Mouse (Mus musculus) heart, embryonic 12.5 days (tissue): ENCODE results near the gene Cntln. TPM values are rescaled to one million over a fixed set of nuclear protein-coding genes. Genes with fewer than 3 reads are reported as not detected.

Experiments used
- ATAC-seq: fragments of 200-750 bp; cut with Nextera tagmentation; 2 replicates; pipeline ENCODE4 v1.8.0; 2017; ENCODE audit warnings: moderate TSS enrichment, moderate library complexity; ENCODE audit not compliant: insufficient number of reproducible peaks, low FRiP score
- H3K27ac ChIP-seq: fragments of 300-500 bp; sonication (generic); 2 replicates; pipeline ENCODE4 v1.5.1; 2016; ENCODE audit warnings: mild to moderate bottlenecking, moderate library complexity; ENCODE audit not compliant: poor library complexity, severe bottlenecking
- H3K27me3 ChIP-seq: fragments of 300-500 bp; sonication (generic); replicated peaks from 2 replicates; pipeline ENCODE4 v1.6.1; 2016; ENCODE audit warnings: mild to moderate bottlenecking, moderate library complexity
- H3K36me3 ChIP-seq: fragments of 300-500 bp; sonication (generic); 2 replicates; pipeline ENCODE4 v1.6.1; 2016; ENCODE audit warnings: mild to moderate bottlenecking, moderate library complexity
- H3K4me1 ChIP-seq: fragments of 300-500 bp; sonication (generic); replicated peaks from 2 replicates; pipeline ENCODE4 v1.6.1; 2016; ENCODE audit warnings: mild to moderate bottlenecking
- H3K4me2 ChIP-seq: fragments of 300-500 bp; sonication (generic); 2 replicates; pipeline ENCODE4 v1.6.1; 2016; ENCODE audit warnings: mild to moderate bottlenecking, moderate library complexity
- H3K4me3 ChIP-seq: fragments of 300-500 bp; sonication (generic); 2 replicates; pipeline ENCODE4 v1.5.1; 2016; ENCODE audit warnings: mild to moderate bottlenecking
- H3K9ac ChIP-seq: fragments of 300-500 bp; sonication (generic); 2 replicates; pipeline ENCODE4 v1.6.1; 2016; ENCODE audit warnings: mild to moderate bottlenecking, moderate library complexity
- H3K9me3 ChIP-seq: fragments of 300-500 bp; sonication (generic); replicated peaks from 2 replicates; pipeline ENCODE4 v1.6.1; 2016; ENCODE audit warnings: mild to moderate bottlenecking, moderate library complexity
- WGBS: fragments of 180-500 bp; shearing (Covaris S2); methylation state at CpG from one replicate; pipeline ENCODE4 v1.1.7; 2016; 5-methylcytosine and 5-hydroxymethylcytosine counted together
- polyA plus RNA-seq: library from polyadenylated mRNA; unstranded; fragments of >200 nt; fragmentation: Nextera tagmentation; extraction: Ambion mirVana; gene quantifications from 2 replicates; pipeline ENCODE4 v1.2.1, GENCODE M21; 2016

Cntln gene
- polyA plus RNA-seq, 1 experiment from 2014 or later = 7.1 TPM

DNA sequence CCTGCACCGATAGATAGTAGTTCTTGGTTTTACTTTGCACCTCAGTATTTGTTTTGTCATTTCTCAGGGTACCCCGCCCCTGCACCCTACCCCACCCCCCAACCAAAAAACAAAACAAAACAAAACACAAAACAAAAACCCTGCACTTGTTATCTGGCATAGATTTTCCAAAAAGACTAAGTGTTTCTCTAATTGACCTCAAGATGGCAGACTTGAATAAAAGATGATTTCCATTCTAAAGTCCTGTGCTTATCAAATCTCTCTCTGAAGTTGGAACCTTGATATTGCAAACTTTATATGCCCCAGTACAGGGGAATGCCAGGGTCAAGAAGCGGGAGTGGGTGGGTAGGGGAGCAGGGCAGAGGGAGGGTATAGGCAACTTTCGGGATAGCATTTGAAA is 277.0 kb downstream of the Cntln start:
- no peaks in the 10 kb centered on the region for H3K9me3 ChIP-seq

DNA sequence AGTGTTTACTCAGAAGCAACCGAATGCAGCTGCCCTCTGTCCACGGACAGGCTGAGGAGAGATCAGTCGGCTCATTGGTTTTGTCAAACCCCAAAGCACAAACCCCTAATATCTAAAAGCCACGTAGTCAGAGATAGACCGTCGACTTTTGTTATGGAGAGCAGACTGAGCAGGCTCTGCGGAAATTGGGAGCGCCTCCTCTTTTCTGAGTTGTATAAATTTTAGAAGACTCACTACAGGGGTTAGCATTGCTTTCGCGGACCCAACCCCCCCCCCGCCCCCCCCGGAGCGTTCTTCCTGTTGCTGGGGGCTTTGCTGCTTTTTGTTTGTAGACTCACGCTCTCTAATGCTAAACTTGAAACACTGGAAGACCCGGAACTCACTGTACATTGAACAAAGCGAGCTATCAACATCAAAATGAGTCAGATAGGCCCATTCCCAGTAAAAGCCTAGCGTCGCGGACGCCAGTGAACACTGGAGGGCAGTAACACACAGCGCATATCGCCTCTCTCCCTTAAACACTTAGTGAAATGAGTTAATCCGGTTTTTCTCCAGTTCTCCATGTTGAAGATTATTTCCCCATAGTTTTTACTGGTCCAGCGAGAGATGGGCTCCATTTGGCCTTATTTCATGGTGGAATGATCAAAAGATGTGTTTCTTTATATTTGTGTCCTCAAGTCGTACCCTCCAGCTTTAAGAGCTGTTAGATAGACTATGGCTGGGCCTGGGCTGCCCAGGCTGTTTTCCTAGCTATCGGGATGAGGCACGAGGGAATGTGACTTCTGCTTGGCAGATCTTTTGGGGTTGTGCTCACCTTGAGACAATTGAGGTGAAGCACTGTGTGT is 278.6 kb downstream of the Cntln start:
- H3K9ac ChIP-seq = no peak overlapping the region
- no peak overlapping the region for H3K27ac ChIP-seq
- no peaks in the 10 kb centered on the region for H3K36me3 ChIP-seq
- H3K27me3 ChIP-seq = no peaks in the 10 kb centered on the region
- no peaks in the 10 kb centered on the region for H3K9me3 ChIP-seq
- 0 out of 2 replicates have a peak, but pooled peaks cover 2% of the 10 kb centered on the region for H3K4me1 ChIP-seq
- peak overlapping the region; percentile 24 for H3K4me3 ChIP-seq
- ATAC-seq = no peak
- H3K4me2 ChIP-seq = peak overlapping the region; percentile 60
- WGBS = 25% methylated on average over 27 of the region's 27 CpGs

More for the DNA sequence above, 277.0 kb downstream of the Cntln start:
- Histone ChIP-seq H3K27ac (no peak overlapping the region), H3K4me2 (no peak overlapping the region), H3K9ac (no peak overlapping the region), H3K4me1 (0 out of 2 replicates have a peak, but pooled peaks cover 2% of the 10 kb centered on the region), H3K4me3 (no peak overlapping the region), H3K36me3 (no peaks in the 10 kb centered on the region), H3K27me3 (no peaks in the 10 kb centered on the region)
- ATAC-seq = no peak
- WGBS = 65% methylated on average over 4 of the region's 4 CpGs

GRCm38 (mm10) chr4:85163313-85163615 is 279.2 kb downstream of the Cntln start:
- H3K4me1 ChIP-seq = 0 out of 2 replicates have a peak, but pooled peaks cover 2% of the 10 kb centered on the region
- no peak for ATAC-seq
- H3K27ac ChIP-seq = no peak overlapping the region
- H3K9me3 ChIP-seq = no peaks in the 10 kb centered on the region
- no peaks in the 10 kb centered on the region for H3K27me3 ChIP-seq
- 73% methylated on average over 2 of the region's 2 CpGs for WGBS
- no peak overlapping the region for H3K4me3 ChIP-seq
- no peak overlapping the region for H3K4me2 ChIP-seq
- no peak overlapping the region for H3K9ac ChIP-seq
- H3K36me3 ChIP-seq = no peaks in the 10 kb centered on the region

GRCm38 (mm10) chr4:85168001-85168400 is 283.9 kb downstream of the Cntln start:
- Histone ChIP-seq H3K4me1 (no peaks in the 10 kb centered on the region), H3K9ac (no peak overlapping the region), H3K27me3 (no peaks in the 10 kb centered on the region), H3K36me3 (no peaks in the 10 kb centered on the region), H3K4me2 (no peak overlapping the region), H3K9me3 (no peaks in the 10 kb centered on the region), H3K27ac (no peak overlapping the region), H3K4me3 (no peak overlapping the region)
- 82% methylated on average over 12 of the region's 12 CpGs for WGBS
- ATAC-seq = no peak

GRCm38 (mm10) chr4:85175466-85175865 is 291.4 kb downstream of the Cntln start:
- 73% methylated on average over 4 of the region's 4 CpGs for WGBS
- H3K9ac ChIP-seq = no peak overlapping the region
- ATAC-seq = no peak
- H3K4me1 ChIP-seq = no peaks in the 10 kb centered on the region
- no peaks in the 10 kb centered on the region for H3K27me3 ChIP-seq
- no peak overlapping the region for H3K27ac ChIP-seq
- H3K4me3 ChIP-seq = no peak overlapping the region
- H3K36me3 ChIP-seq = no peaks in the 10 kb centered on the region
- H3K4me2 ChIP-seq = no peak overlapping the region
- H3K9me3 ChIP-seq = no peaks in the 10 kb centered on the region

- H3K27ac ChIP-seq = no peak overlapping the region
- ATAC-seq = no peak
- WGBS = 84% methylated on average over 9 of the region's 9 CpGs
- no peaks in the 10 kb centered on the region for H3K27me3 ChIP-seq
- no peaks in the 10 kb centered on the region for H3K36me3 ChIP-seq
- no peaks in the 10 kb centered on the region for H3K9me3 ChIP-seq
- H3K4me1 ChIP-seq = no peaks in the 10 kb centered on the region
- H3K4me2 ChIP-seq = no peak overlapping the region
- no peak overlapping the region for H3K4me3 ChIP-seq
- H3K9ac ChIP-seq = no peak overlapping the region
Measured at GRCm38 (mm10) chr4:85178394-85179051, 294.4 kb downstream of the Cntln start.

Other genes with a start within 250 kb of the Cntln start
- gene Bnc2, start 209.0 kb upstream of the Cntln start, polyA plus RNA-seq = 1.6 and 1.7 TPM in 2 replicates